Mouse (Mus musculus) kidney, embryonic 16.5 days (tissue): ENCODE data around the gene Tmem135. TPM values are rescaled to one million over a fixed set of nuclear protein-coding genes. Genes with fewer than 3 reads are reported as not detected.
A peak's percentile ranks its signal among the peaks of the same experiment; 100 is the strongest.

Experiments used
- ATAC-seq: fragments of 200-750 bp; cut with Nextera tagmentation; 2 replicates; pipeline ENCODE4 v1.8.0; 2017; ENCODE audit warnings: moderate TSS enrichment; ENCODE audit not compliant: low FRiP score, low TSS enrichment
- H3K27ac ChIP-seq: fragments of 300-500 bp; sonication (generic); 2 replicates; pipeline ENCODE4 v1.5.1; 2014; ENCODE audit warnings: low read length
- H3K27me3 ChIP-seq: fragments of 300-500 bp; sonication (generic); 2 replicates; pipeline ENCODE4 v1.6.1; 2014; ENCODE audit warnings: low read length, control low read depth, mixed read lengths; ENCODE audit not compliant: insufficient read depth
- H3K36me3 ChIP-seq: fragments of 300-500 bp; sonication (generic); 2 replicates; pipeline ENCODE4 v1.6.1; 2014; ENCODE audit warnings: low read length, control low read depth, mixed read lengths; ENCODE audit not compliant: insufficient read depth
- H3K4me1 ChIP-seq: fragments of 300-500 bp; sonication (generic); 2 replicates; pipeline ENCODE4 v1.6.1; 2014; ENCODE audit warnings: low read length, control low read depth, mixed read lengths; ENCODE audit not compliant: insufficient read depth
- H3K4me2 ChIP-seq: fragments of 300-500 bp; sonication (generic); replicated peaks from 2 replicates; pipeline ENCODE4 v1.6.1; 2014; ENCODE audit warnings: low read depth, low read length
- H3K4me3 ChIP-seq: fragments of 300-500 bp; sonication (generic); 2 replicates; pipeline ENCODE4 v1.5.1; 2014; ENCODE audit warnings: mild to moderate bottlenecking, low read length
- H3K9ac ChIP-seq: fragments of 300-500 bp; sonication (generic); replicated peaks from 2 replicates; pipeline ENCODE4 v1.6.1; 2014; ENCODE audit warnings: low read length
- H3K9me3 ChIP-seq: fragments of 300-500 bp; sonication (generic); 2 replicates; pipeline ENCODE4 v1.6.1; 2016; ENCODE audit warnings: low read length, control low read depth
- WGBS: fragments of 180-500 bp; shearing (Covaris S2); extraction: QIAGEN DNeasy Blood & Tissue Kit; methylation state at CpG from one replicate; pipeline ENCODE4 v1.1.7; 2014; 5-methylcytosine and 5-hydroxymethylcytosine counted together
- polyA plus RNA-seq: library from polyadenylated mRNA; unstranded; fragments of >200 nt; fragmentation: Nextera tagmentation; extraction: Ambion mirVana; gene quantifications from 2 replicates; pipeline ENCODE4 v1.2.1, GENCODE M21; 2015

The Tmem135 gene
- polyA plus RNA-seq, 1 experiment from 2014 or later = 37.6 TPM

DNA sequence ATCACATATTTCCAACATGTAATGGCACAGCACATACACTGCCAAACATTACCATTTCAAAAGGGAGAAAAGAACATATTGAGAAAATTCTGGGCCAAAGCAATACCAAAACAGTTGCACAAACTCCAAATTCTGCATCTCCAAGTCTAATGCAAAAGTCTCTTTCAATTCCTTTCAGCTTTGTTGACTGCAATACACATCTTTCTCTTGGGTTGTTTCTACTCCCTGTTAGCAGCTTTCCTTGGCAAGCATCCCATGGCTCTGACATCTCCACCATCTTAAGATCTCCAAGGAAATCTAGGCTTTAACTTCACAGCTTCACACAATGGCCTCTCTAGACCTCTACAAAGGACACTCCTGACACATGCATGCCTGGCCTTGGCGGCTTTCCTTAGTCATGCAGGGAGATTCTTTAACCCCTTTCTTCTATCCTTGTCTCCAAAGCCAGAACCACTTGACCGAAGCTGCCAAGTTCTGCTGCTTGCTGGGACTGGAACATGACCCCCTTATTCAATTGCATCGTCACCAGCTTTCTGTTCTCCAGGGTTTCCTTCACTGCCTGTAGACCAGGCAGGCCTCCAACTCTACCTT is 172.7 kb downstream of the Tmem135 start:
- H3K9me3 ChIP-seq = no peaks in the 10 kb centered on the region
- no peaks in the 10 kb centered on the region for H3K27me3 ChIP-seq
- H3K4me2 ChIP-seq = no peak overlapping the region
- WGBS = 87% methylated on average over 3 of the region's 3 CpGs
- no peak overlapping the region for H3K4me3 ChIP-seq
- no peaks in the 10 kb centered on the region for H3K36me3 ChIP-seq
- H3K4me1 ChIP-seq = peaks cover 7% of the 10 kb centered on the region
- no peak overlapping the region for H3K9ac ChIP-seq
- H3K27ac ChIP-seq = no peak overlapping the region
- no peak for ATAC-seq

DNA sequence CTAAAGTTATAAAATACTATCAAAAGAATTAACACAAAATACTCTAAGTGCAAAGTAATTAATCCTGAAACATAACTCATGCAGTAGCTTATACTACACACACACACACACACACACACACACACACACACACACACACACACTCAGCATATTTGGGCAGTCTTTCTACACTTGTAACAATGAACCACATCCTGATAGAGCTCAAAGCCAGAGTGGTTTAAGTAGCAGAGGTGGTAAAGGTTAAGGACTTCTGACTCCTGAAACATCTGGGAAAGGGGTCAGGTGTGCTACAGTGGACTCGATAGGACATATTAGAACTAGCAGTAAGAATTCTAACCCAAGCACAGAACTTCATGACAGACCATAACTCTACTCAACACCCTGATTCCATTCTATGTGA is 181.4 kb downstream of the Tmem135 start:
- Histone ChIP-seq H3K36me3 (no peaks in the 10 kb centered on the region), H3K4me1 (peaks cover under 1% of the 10 kb centered on the region; the same call in 1 of the 2 replicates), H3K9me3 (no peaks in the 10 kb centered on the region), H3K9ac (no peak overlapping the region), H3K27me3 (no peaks in the 10 kb centered on the region), H3K4me3 (no peak overlapping the region), H3K4me2 (no peak overlapping the region), H3K27ac (no peak overlapping the region)
- no peak for ATAC-seq
- WGBS = 19% methylated on average over 1 of the region's 1 CpGs

DNA sequence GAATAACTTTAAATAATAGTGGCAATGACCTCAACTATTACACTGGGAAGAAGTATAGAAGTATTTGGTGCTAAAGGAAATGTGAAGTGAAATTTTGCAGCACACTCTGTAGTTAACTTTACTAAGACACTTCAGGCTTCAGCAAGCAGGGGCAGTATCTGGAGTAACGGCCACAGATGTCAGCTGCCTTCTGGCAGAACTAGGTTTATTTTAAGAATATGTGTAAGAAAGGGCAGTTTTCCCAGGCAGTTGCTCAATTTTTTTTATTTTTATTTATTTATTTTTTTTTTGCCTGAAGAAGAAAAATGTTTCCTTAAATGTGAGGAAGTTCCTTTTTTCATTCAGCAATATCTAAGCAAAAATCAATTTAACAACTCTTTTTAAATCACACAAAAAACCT is 187.4 kb downstream of the Tmem135 start:
- Histone ChIP-seq H3K4me1 (peaks cover 21% of the 10 kb centered on the region), H3K27ac (no peak overlapping the region), H3K9me3 (no peaks in the 10 kb centered on the region), H3K4me2 (no peak overlapping the region), H3K9ac (no peak overlapping the region), H3K36me3 (no peaks in the 10 kb centered on the region), H3K27me3 (no peaks in the 10 kb centered on the region), H3K4me3 (no peak overlapping the region)
- ATAC-seq = no peak
- 21% methylated on average over 1 of the region's 1 CpGs for WGBS

DNA sequence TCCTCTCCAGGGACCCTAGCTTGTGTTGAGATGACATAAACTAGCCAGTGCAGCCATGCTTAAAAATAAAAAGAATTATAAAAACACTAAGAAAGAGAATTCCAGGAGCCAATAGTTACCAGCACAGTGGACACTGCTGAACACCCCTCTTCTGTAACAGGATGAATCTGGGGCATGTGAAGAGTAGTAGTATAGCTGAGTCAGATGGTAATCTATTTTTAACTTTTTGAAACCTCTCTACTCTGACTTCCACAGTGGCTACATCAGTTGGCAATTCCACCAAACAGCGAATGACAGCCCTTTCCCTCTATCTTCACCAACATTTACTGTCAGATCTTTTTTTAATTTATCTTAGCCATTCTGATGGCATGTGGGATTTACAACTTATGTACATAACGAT is 187.9 kb downstream of the Tmem135 start:
- H3K27ac ChIP-seq = peak overlapping the region; percentile 43; the same call in 1 of the 2 replicates
- no peaks in the 10 kb centered on the region for H3K9me3 ChIP-seq
- H3K9ac ChIP-seq = no peak overlapping the region
- ATAC-seq = 0 out of 2 replicates have a peak, but pooled peaks have one; percentile 61
- no peaks in the 10 kb centered on the region for H3K36me3 ChIP-seq
- no peaks in the 10 kb centered on the region for H3K27me3 ChIP-seq
- H3K4me3 ChIP-seq = no peak overlapping the region
- peaks cover 21% of the 10 kb centered on the region for H3K4me1 ChIP-seq
- 63% methylated on average over 2 of the region's 2 CpGs for whole genome bisulfite sequencing
- no peak overlapping the region for H3K4me2 ChIP-seq

DNA sequence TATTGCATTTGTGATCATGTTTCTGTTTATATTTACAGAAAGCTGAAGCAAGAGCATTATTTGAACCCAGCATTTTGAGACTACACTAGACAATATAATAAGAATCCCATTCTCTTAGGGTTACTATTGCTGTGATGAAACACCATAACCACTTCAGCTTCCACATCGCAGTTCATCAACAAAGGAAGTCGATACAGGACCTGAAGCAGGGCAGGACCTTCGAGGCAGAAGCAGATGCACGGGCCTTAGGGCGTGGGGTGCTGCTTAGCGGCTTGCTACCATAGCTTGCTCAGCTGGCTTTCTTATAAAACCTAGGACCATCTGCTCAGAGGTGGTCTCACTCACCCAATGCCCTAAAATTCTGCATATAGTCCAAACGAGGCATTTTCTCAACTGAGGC is 188.3 kb downstream of the Tmem135 start:
- Histone ChIP-seq H3K27me3 (no peaks in the 10 kb centered on the region), H3K4me2 (no peak overlapping the region), H3K9ac (no peak overlapping the region), H3K4me3 (no peak overlapping the region), H3K36me3 (no peaks in the 10 kb centered on the region), H3K27ac (peak overlapping the region; percentile 43; the same call in 1 of the 2 replicates), H3K9me3 (no peaks in the 10 kb centered on the region), H3K4me1 (peaks cover 22% of the 10 kb centered on the region)
- 33% methylated on average over 7 of the region's 7 CpGs for WGBS
- ATAC-seq = no peak

DNA sequence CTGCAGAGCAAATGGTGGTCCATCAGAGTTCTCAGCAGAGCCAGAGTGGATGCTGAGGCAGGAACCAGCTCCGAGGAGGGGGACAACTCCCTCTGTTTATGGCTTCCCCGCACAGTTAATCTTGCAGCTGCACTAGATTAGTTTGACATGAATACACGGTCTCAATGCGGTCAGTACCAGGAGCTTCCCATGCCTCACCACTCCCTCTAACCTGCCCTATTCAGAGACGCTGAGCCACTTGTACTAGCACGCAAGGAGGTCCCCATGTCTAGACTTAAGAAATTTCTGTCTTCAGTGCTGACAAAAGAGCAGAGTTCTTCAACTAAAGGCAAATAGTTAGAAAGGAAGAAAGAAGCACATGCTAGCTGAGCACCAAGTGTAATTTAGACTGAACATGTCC is 193.5 kb downstream of the Tmem135 start:
- 34% methylated on average over 6 of the region's 6 CpGs for WGBS
- Histone ChIP-seq H3K36me3 (no peaks in the 10 kb centered on the region), H3K27ac (no peak overlapping the region), H3K4me3 (no peak overlapping the region), H3K27me3 (no peaks in the 10 kb centered on the region), H3K9me3 (no peaks in the 10 kb centered on the region), H3K9ac (no peak overlapping the region), H3K4me2 (no peak overlapping the region), H3K4me1 (peaks cover 13% of the 10 kb centered on the region; the same call in 1 of the 2 replicates)
- ATAC-seq = no peak

DNA sequence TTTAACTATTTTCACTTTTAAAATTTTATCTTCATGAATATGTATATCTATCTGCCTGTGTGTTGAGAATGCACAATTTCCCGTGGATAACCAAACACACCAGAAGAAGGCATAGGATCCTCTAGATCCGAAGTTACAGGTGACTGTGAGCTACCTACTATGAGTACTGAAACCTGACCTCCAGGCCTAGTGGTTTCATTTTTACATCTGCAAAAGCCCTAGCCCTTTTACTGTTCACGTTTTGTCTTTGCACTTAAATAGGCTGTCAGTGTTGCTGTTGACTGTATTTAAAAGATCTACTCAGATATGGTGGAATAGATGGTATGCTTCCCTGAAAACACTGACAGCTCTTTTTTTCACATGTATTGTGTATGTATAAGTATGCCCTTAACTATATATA is 197.9 kb downstream of the Tmem135 start:
- H3K4me2 ChIP-seq = no peak overlapping the region
- ATAC-seq = no peak
- H3K4me3 ChIP-seq = no peak overlapping the region
- no peaks in the 10 kb centered on the region for H3K9me3 ChIP-seq
- H3K9ac ChIP-seq = no peak overlapping the region
- H3K27me3 ChIP-seq = no peaks in the 10 kb centered on the region
- 86% methylated on average over 3 of the region's 3 CpGs for WGBS
- H3K36me3 ChIP-seq = no peaks in the 10 kb centered on the region
- H3K4me1 ChIP-seq = peaks cover 11% of the 10 kb centered on the region; the same call in 1 of the 2 replicates
- no peak overlapping the region for H3K27ac ChIP-seq

DNA sequence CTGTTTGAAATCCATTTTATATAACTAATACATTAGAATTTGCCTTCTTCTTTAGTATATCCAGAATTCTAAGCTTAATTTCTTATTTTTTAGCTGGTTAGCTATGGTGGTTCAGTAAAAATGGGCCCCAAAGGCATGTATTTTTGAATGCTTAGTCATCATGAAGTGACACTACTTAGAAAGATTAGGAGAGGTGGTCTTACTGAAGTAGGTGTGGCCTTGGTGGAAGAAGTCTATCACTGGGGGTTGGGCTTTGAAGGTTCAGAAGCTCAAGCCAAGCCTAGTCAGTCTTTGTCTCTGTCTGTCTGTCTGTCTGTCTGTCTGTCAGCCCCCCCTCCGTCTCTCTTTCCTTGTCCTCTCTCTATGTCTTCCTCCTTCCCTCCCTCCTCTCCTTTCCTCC is 198.6 kb downstream of the Tmem135 start:
- H3K27ac ChIP-seq = no peak overlapping the region

DNA sequence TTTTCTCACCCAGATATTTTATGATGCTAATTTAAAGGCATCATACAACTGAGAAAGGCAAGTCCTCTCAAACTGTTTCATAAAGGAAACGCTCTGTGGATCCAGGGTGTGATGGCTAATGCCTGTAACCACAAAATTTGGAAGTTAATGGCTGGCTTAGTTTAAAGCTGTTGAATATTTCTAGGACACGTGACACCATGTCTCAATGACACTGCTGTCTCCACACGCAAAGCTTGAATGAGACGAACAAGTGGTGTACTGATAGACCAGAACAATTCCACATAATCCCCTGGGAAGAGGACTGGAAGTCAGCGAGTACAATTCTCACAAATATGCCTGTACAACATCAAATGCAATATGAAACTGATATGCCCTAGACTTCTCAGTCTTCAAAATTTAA is 200.9 kb downstream of the Tmem135 start:
- no peak overlapping the region for H3K27ac ChIP-seq

More for the DNA sequence above, 198.6 kb downstream of the Tmem135 start:
- Histone ChIP-seq H3K9ac (no peak overlapping the region), H3K4me3 (no peak overlapping the region), H3K9me3 (no peaks in the 10 kb centered on the region), H3K4me2 (no peak overlapping the region), H3K27me3 (no peaks in the 10 kb centered on the region), H3K36me3 (no peaks in the 10 kb centered on the region), H3K4me1 (peaks cover 7% of the 10 kb centered on the region; the same call in 1 of the 2 replicates)
- ATAC-seq = no peak
- 100% methylated on average over 1 of the region's 1 CpGs for WGBS

DNA sequence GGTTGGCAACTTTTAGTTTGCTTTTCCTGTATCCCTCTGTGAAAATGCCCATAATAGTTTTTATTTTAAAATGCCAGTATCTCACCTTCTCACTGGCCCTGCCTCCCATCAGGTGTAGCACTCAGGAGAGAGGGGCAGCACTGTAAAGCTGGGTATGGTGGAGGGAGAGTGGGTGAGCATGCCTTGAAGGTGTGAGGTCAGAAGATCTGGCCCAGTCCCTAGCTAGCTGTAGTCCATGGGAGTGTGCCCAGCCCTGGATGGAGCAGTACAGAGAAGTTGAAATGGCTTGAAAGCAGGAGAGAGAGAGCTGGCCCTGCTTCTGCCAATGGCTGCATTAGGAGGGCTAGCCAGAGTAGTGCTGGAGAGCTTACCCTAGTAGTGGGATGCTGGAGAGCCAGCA is 202.1 kb downstream of the Tmem135 start:
- H3K9me3 ChIP-seq = no peaks in the 10 kb centered on the region
- H3K9ac ChIP-seq = no peak overlapping the region
- peak; percentile 49; the same call in 1 of the 2 replicates for ATAC-seq
- H3K4me3 ChIP-seq = no peak overlapping the region
- H3K27me3 ChIP-seq = no peaks in the 10 kb centered on the region
- 0 out of 2 replicates have a peak, but pooled peaks cover 3% of the 10 kb centered on the region for H3K4me1 ChIP-seq
- H3K27ac ChIP-seq = no peak overlapping the region
- no peaks in the 10 kb centered on the region for H3K36me3 ChIP-seq
- no peak overlapping the region for H3K4me2 ChIP-seq

More for the DNA sequence above, 200.9 kb downstream of the Tmem135 start:
- no peaks in the 10 kb centered on the region for H3K27me3 ChIP-seq
- no peak overlapping the region for H3K9ac ChIP-seq
- no peak for ATAC-seq
- no peaks in the 10 kb centered on the region for H3K36me3 ChIP-seq
- H3K4me2 ChIP-seq = no peak overlapping the region
- H3K9me3 ChIP-seq = no peaks in the 10 kb centered on the region
- no peak overlapping the region for H3K4me3 ChIP-seq
- 79% methylated on average over 5 of the region's 5 CpGs for WGBS
- peaks cover 5% of the 10 kb centered on the region; the same call in 1 of the 2 replicates for H3K4me1 ChIP-seq
